Mouse (Mus musculus) liver, adult 2 months (tissue): ENCODE measurements around the gene Rps10. TPM values are rescaled to one million over a fixed set of nuclear protein-coding genes. Genes with fewer than 3 reads are reported as not detected.

Experiments used
- DNase-seq: peaks from one replicate; pipeline ENCODE4 v3.0.0-alpha.2; 2011; ENCODE audit warnings: low read depth, low spot score; ENCODE audit errors: extremely low read depth
- H3K27ac ChIP-seq: fragments of 200-500 bp; replicated peaks from 2 replicates; pipeline ENCODE4 v1.5.1; 2012; ENCODE audit warnings: low read depth, mild to moderate bottlenecking, control low read depth, inconsistent platforms, low read length; ENCODE audit not compliant: insufficient read depth
- H3K27me3 ChIP-seq: fragments of 200-500 bp; 2 replicates; pipeline ENCODE4 v1.6.1; 2012; ENCODE audit warnings: mild to moderate bottlenecking, moderate library complexity, low read length, inconsistent platforms; ENCODE audit not compliant: control insufficient read depth, insufficient read depth
- H3K36me3 ChIP-seq: fragments of 200-500 bp; 2 replicates; pipeline ENCODE4 v1.6.1; 2012; ENCODE audit warnings: low read length, inconsistent platforms; ENCODE audit not compliant: control insufficient read depth, insufficient read depth
- H3K4me1 ChIP-seq: fragments of 200-500 bp; 2 replicates; pipeline ENCODE4 v1.6.1; 2011; ENCODE audit warnings: low read length; ENCODE audit not compliant: control insufficient read depth, insufficient read depth
- H3K4me3 ChIP-seq: fragments of 200-500 bp; 2 replicates; pipeline ENCODE4 v1.5.1; 2011; ENCODE audit warnings: low read depth, mild to moderate bottlenecking, control low read depth, low read length, moderate library complexity; ENCODE audit not compliant: insufficient read depth
- H3K79me2 ChIP-seq: fragments of 200-500 bp; 2 replicates; pipeline ENCODE4 v1.6.1; 2012; ENCODE audit warnings: inconsistent platforms, mild to moderate bottlenecking, low read length, moderate library complexity; ENCODE audit not compliant: control insufficient read depth, insufficient read depth
- H3K9ac ChIP-seq: fragments of 200-500 bp; 2 replicates; pipeline ENCODE4 v1.6.1; 2012; ENCODE audit warnings: low read depth, mild to moderate bottlenecking, control low read depth, inconsistent platforms, low read length
- CTCF ChIP-seq: fragments of 200-500 bp; IDR thresholded peaks from 2 replicates; pipeline ENCODE4 v1.5.1; 2011; ENCODE audit warnings: low read depth, low read length, control low read depth
- POLR2A ChIP-seq: fragments of 200-500 bp; IDR thresholded peaks from 2 replicates; pipeline ENCODE4 v1.6.1; 2011; ENCODE audit warnings: low read length, control low read depth; ENCODE audit not compliant: insufficient read depth; ENCODE audit errors: extremely low read depth
- WGBS: fragments of 180-500 bp; shearing (Covaris S2); methylation state at CpG from one replicate; pipeline ENCODE4 v1.1.7; 2018; 5-methylcytosine and 5-hydroxymethylcytosine counted together
- polyA plus RNA-seq: library from polyadenylated mRNA; depleted of rRNA; stranded (reverse); fragments of >200 nt; gene quantifications from 2 replicates; pipeline ENCODE4 v1.2.3, GENCODE M21; 2012
- total RNA-seq: library from RNA; depleted of rRNA; stranded (reverse); fragments of >200 nt; gene quantifications from 2 replicates; pipeline ENCODE4 v1.2.3, GENCODE M21; 2014

The Rps10 gene
- total and polyA plus RNA-seq, 2 experiments: 416 to 437 TPM

GRCm38 (mm10) chr17:27676270-27676669 lies 39.8 kb upstream of the Rps10 start:
- TF ChIP-seq CTCF (no peak), POLR2A (no peak)
- DNase-seq: no peak
- Histone ChIP-seq H3K4me3 (no peak overlapping the region), H3K36me3 (no peaks in the 10 kb centered on the region), H3K4me1 (no peaks in the 10 kb centered on the region), H3K27ac (no peak overlapping the region), H3K27me3 (no peaks in the 10 kb centered on the region), H3K9ac (no peak overlapping the region), H3K79me2 (no peaks in the 10 kb centered on the region)
- 71% methylated on average over 7 of the region's 7 CpGs for WGBS

- 57% methylated on average over 9 of the region's 9 CpGs for WGBS
- Histone ChIP-seq H3K4me1 (no peaks in the 10 kb centered on the region), H3K36me3 (no peaks in the 10 kb centered on the region), H3K4me3 (no peak overlapping the region), H3K27me3 (no peaks in the 10 kb centered on the region), H3K79me2 (no peaks in the 10 kb centered on the region), H3K27ac (no peak overlapping the region), H3K9ac (no peak overlapping the region)
- TF ChIP-seq CTCF: 0 out of 2 replicates have a peak, but pooled peaks have one; percentile 14
- no peak for TF ChIP-seq POLR2A
- no peak for DNase-seq
Observed at GRCm38 (mm10) chr17:27675453-27675852, 39.0 kb upstream of the Rps10 start.

- no peak overlapping the region for H3K9ac ChIP-seq
- no peak overlapping the region for H3K4me3 ChIP-seq
- H3K79me2 ChIP-seq: no peaks in the 10 kb centered on the region
- no peak for DNase-seq
- no peaks in the 10 kb centered on the region for H3K27me3 ChIP-seq
- H3K36me3 ChIP-seq: no peaks in the 10 kb centered on the region
- TF ChIP-seq POLR2A: no peak
- TF ChIP-seq CTCF: no peak
- no peaks in the 10 kb centered on the region for H3K4me1 ChIP-seq
- no peak overlapping the region for H3K27ac ChIP-seq
- 91% methylated on average over 7 of the region's 7 CpGs for WGBS
Observed at GRCm38 (mm10) chr17:27673945-27674344, 37.5 kb upstream of the Rps10 start.

- no peak overlapping the region for H3K4me3 ChIP-seq
- no peak overlapping the region for H3K9ac ChIP-seq
- WGBS: 78% methylated on average over 6 of the region's 6 CpGs
- no peaks in the 10 kb centered on the region for H3K36me3 ChIP-seq
- no peak for DNase-seq
- TF ChIP-seq POLR2A (no peak), CTCF (no peak; the same call in 1 of the 2 replicates)
- no peaks in the 10 kb centered on the region for H3K27me3 ChIP-seq
- H3K4me1 ChIP-seq: no peaks in the 10 kb centered on the region
- no peak overlapping the region for H3K27ac ChIP-seq
- H3K79me2 ChIP-seq: no peaks in the 10 kb centered on the region
Observed at GRCm38 (mm10) chr17:27671720-27672119, 35.3 kb upstream of the Rps10 start.

- no peak for DNase-seq
- H3K36me3 ChIP-seq: no peaks in the 10 kb centered on the region
- no peaks in the 10 kb centered on the region for H3K79me2 ChIP-seq
- WGBS: 70% methylated on average over 7 of the region's 7 CpGs
- TF ChIP-seq CTCF (no peak), POLR2A (no peak)
- no peak overlapping the region for H3K27ac ChIP-seq
- H3K9ac ChIP-seq: no peak overlapping the region
- H3K4me1 ChIP-seq: no peaks in the 10 kb centered on the region
- H3K27me3 ChIP-seq: peaks cover 14% of the 10 kb centered on the region; the same call in 1 of the 2 replicates
- no peak overlapping the region for H3K4me3 ChIP-seq
Observed at GRCm38 (mm10) chr17:27658767-27659166, 22.3 kb upstream of the Rps10 start.

- no peaks in the 10 kb centered on the region for H3K36me3 ChIP-seq
- H3K4me3 ChIP-seq: no peak overlapping the region
- WGBS: 79% methylated on average over 8 of the region's 8 CpGs
- no peak overlapping the region for H3K27ac ChIP-seq
- TF ChIP-seq CTCF (no peak), POLR2A (no peak)
- H3K9ac ChIP-seq: no peak overlapping the region
- H3K27me3 ChIP-seq: peaks cover 14% of the 10 kb centered on the region; the same call in 1 of the 2 replicates
- H3K79me2 ChIP-seq: no peaks in the 10 kb centered on the region
- DNase-seq: no peak
- H3K4me1 ChIP-seq: no peaks in the 10 kb centered on the region
Observed at GRCm38 (mm10) chr17:27657123-27657522, 20.7 kb upstream of the Rps10 start.
